Mouse (Mus musculus) brain, embryonic 14.5 days (tissue): ENCODE results near the gene Zbtb20.

ENCODE experiments used
- CTCF ChIP-seq: fragments of 200-500 bp; IDR thresholded peaks from 2 replicates; pipeline ENCODE4 v1.5.1; 2012; ENCODE audit warnings: inconsistent platforms, mild to moderate bottlenecking, moderate library complexity, borderline replicate concordance; ENCODE audit not compliant: insufficient read depth, insufficient read length; ENCODE audit errors: extremely low read depth
- POLR2A ChIP-seq: fragments of 200-500 bp; IDR thresholded peaks from 2 replicates; pipeline ENCODE4 v1.6.1; 2012; ENCODE audit warnings: mild to moderate bottlenecking, inconsistent platforms, borderline replicate concordance; ENCODE audit not compliant: poor library complexity, insufficient read depth, insufficient read length, severe bottlenecking; ENCODE audit errors: extremely low read depth

DNA sequence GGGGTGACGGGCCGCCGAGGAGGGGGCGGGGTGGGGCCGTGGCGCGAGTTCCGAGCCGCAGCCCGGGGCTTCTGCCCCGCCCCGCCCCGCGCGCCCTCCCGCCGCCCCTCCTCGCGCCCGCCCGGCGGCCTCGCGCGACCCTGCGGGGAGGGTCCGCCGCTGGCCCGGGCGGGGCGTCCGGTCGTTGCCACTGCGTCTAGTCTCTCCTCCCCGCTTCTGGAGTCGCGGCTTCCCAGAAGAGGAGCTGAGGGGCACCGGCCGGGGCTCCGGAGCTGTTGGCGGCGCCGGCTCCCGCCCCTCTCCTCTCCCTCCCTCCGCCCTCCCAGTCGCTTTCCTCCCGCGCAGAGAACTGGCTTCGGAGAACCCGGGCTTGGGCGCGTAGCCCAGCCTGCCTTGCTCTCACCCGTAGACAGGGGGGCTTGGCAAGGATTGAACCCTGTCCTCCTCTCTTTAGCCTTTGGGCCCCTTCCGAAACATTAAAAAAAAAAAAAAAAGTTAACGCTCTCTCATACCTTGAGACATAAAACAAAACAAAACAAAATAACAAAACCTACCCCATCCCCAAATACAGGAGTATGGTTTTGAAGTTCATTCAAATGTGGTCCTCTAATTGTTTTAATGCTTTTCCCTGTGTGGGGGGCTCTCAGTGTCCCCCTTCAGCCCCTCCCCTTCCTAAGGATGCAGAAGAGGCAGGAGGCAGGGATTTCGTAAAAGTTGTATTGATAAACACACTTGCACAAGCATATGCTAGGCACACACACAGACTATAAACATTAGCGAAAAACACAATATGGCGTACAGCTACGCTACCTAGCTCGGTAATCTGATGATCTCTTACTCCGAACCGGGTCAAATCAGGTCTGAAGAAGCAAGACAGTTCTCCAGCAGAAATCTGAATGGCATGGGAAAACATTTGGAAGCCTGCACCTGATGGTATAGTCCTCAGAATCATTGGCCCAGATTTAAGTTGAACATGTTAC is 630 bp downstream of the Zbtb20 start:
- TF ChIP-seq POLR2A (peak; percentile 41; the same call in 1 of the 2 replicates), CTCF (no peak)
